Mouse (Mus musculus) midbrain, postnatal 0 days (tissue): ENCODE data around the gene Chd1. TPM values are rescaled to one million over a fixed set of nuclear protein-coding genes. Genes with fewer than 3 reads are reported as not detected.

Experiments
- ATAC-seq: fragments of 200-750 bp; cut with Nextera tagmentation; 2 replicates; pipeline ENCODE4 v1.8.0; 2017; ENCODE audit warnings: moderate number of reproducible peaks, mild to moderate bottlenecking, moderate TSS enrichment, moderate library complexity; ENCODE audit not compliant: low FRiP score
- DNase-seq: peaks from one replicate; pipeline ENCODE4 v3.0.0-alpha.2; 2015; ENCODE audit warnings: low spot score
- H3K27ac ChIP-seq: fragments of 300-500 bp; sonication (generic); 2 replicates; pipeline ENCODE4 v1.5.1; 2014; ENCODE audit warnings: low read depth, mild to moderate bottlenecking, low read length, mixed read lengths
- H3K27me3 ChIP-seq: fragments of 300-500 bp; sonication (generic); 2 replicates; pipeline ENCODE4 v1.6.1; 2014; ENCODE audit warnings: low read length, control low read depth, mixed read lengths; ENCODE audit not compliant: insufficient read depth
- H3K36me3 ChIP-seq: fragments of 300-500 bp; sonication (generic); 2 replicates; pipeline ENCODE4 v1.6.1; 2014; ENCODE audit warnings: low read length, control low read depth, mixed read lengths; ENCODE audit not compliant: insufficient read depth
- H3K4me1 ChIP-seq: fragments of 300-500 bp; sonication (generic); 2 replicates; pipeline ENCODE4 v1.6.1; 2014; ENCODE audit warnings: mild to moderate bottlenecking, control low read depth, antibody characterized with exemption, low read length, mixed read lengths; ENCODE audit not compliant: insufficient read depth
- H3K4me2 ChIP-seq: fragments of 300-500 bp; sonication (generic); 2 replicates; pipeline ENCODE4 v1.6.1; 2014; ENCODE audit warnings: low read depth, mild to moderate bottlenecking, low read length, mixed read lengths; ENCODE audit not compliant: poor library complexity, severe bottlenecking
- H3K4me3 ChIP-seq: fragments of 300-500 bp; sonication (generic); 2 replicates; pipeline ENCODE4 v1.5.1; 2014; ENCODE audit warnings: low read depth, mild to moderate bottlenecking, low read length, moderate library complexity
- H3K9ac ChIP-seq: fragments of 300-500 bp; sonication (generic); replicated peaks from 2 replicates; pipeline ENCODE4 v1.6.1; 2014; ENCODE audit warnings: mild to moderate bottlenecking, low read length, moderate library complexity, mixed read lengths; ENCODE audit not compliant: poor library complexity, severe bottlenecking
- H3K9me3 ChIP-seq: fragments of 300-500 bp; sonication (generic); 2 replicates; pipeline ENCODE4 v1.6.1; 2016; ENCODE audit warnings: low read length, control low read depth
- CTCF ChIP-seq: IDR thresholded peaks from 2 replicates; pipeline ENCODE4 v1.5.1; 2016; ENCODE audit warnings: antibody characterized with exemption, mild to moderate bottlenecking
- WGBS: fragments of 180-500 bp; shearing (Covaris S2); extraction: QIAGEN DNeasy Blood & Tissue Kit; methylation state at CpG from one replicate; pipeline ENCODE4 v1.1.7; 2014; 5-methylcytosine and 5-hydroxymethylcytosine counted together
- polyA plus RNA-seq: library from polyadenylated mRNA; unstranded; fragments of >200 nt; fragmentation: Nextera tagmentation; extraction: Ambion mirVana; gene quantifications from 2 replicates; pipeline ENCODE4 v1.2.1, GENCODE M21; 2015
- total RNA-seq: library from RNA; depleted of rRNA; stranded (reverse); fragments of >200 nt; gene quantifications from 2 replicates; pipeline ENCODE4 v1.2.3, GENCODE M21; 2014; rRNA removed

Gene Chd1
- total RNA-seq (12.3 and 12.9 TPM in 2 replicates), polyA plus RNA-seq (10.4 and 13.1 TPM in 2 replicates)

- WGBS = under 1% methylated on average over 76 of the region's 124 CpGs
- TF ChIP-seq CTCF = 0 out of 2 replicates have a peak, but pooled peaks have one; percentile 9
Observed at GRCm38 (mm10) chr17:15704475-15705300, at the start of gene Chd1. Gene Chd1, plus strand, starts transcription at chr17:15704967.

DNA sequence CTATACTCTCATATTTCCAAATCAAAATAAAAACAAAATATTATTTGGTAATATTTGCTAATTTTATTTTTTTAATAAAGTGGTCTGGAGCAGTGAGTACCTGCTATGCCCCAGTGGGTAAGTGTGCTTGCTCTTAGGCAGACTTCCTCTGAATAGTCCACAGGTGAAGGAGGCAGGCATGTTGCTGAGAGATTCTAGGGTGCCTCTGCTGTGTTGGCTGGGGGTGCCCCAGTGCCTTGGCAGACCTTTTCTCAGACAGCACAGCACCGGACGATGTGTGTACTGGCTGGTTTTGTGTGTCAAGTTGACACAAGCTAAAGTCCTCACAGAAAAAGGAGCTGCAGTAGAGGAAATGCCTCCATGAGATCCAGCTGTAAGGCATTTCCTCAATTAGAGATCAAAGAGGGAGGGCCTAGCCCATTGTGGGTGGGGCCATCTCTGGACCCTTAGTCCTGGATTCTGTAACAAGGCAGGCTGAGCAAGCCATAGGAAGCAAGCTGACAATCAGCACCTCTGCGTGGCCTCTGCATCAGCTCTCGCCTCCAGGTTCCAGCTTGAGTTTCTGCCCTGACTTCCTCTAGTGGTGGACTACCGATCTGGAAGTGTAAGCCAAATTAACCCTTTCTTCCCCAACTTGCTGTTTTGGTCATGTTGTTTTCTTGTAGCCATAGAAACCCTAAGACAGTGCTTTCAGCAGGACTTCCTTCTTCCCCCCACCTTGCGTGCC is 47.7 kb upstream of the Chd1 start:
- Histone ChIP-seq H3K4me1 (no peaks in the 10 kb centered on the region), H3K4me2 (no peak overlapping the region), H3K9ac (no peak overlapping the region), H3K36me3 (no peaks in the 10 kb centered on the region), H3K4me3 (no peak overlapping the region), H3K27ac (no peak overlapping the region), H3K27me3 (no peaks in the 10 kb centered on the region), H3K9me3 (no peaks in the 10 kb centered on the region)
- no peak; the same call in 1 of the 2 replicates for ATAC-seq
- WGBS = 30% methylated on average over 6 of the region's 6 CpGs
- DNase-seq = peak; percentile 9
- peak; percentile 25 for TF ChIP-seq CTCF

More at GRCm38 (mm10) chr17:15704475-15705300, at the start of gene Chd1:
- Histone ChIP-seq H3K4me3 (peak within 1 kb of the TSS; percentile 91), H3K4me2 (peak within 1 kb of the TSS; percentile 99), H3K4me1 (0 out of 2 replicates have a peak, but pooled peaks cover 4% of the 10 kb centered on the region), H3K27me3 (no peaks in the 10 kb centered on the region), H3K27ac (peak within 1 kb of the TSS; percentile 89), H3K36me3 (no peaks in the 10 kb centered on the region), H3K9me3 (no peaks in the 10 kb centered on the region), H3K9ac (peak within 1 kb of the TSS; percentile 87)
- ATAC-seq (peak; percentile 97), DNase-seq (peak; percentile 92)

- Histone ChIP-seq H3K36me3 (no peaks in the 10 kb centered on the region), H3K4me2 (no peak overlapping the region), H3K27ac (no peak overlapping the region), H3K4me1 (no peaks in the 10 kb centered on the region), H3K27me3 (no peaks in the 10 kb centered on the region), H3K4me3 (no peak overlapping the region), H3K9me3 (no peaks in the 10 kb centered on the region), H3K9ac (no peak overlapping the region)
- no peak for TF ChIP-seq CTCF
- DNase-seq = peak; percentile 4
- ATAC-seq = no peak
- WGBS = 68% methylated on average over 5 of the region's 5 CpGs
Observed at GRCm38 (mm10) chr17:15672870-15673269, 31.9 kb upstream of the Chd1 start.

DNA sequence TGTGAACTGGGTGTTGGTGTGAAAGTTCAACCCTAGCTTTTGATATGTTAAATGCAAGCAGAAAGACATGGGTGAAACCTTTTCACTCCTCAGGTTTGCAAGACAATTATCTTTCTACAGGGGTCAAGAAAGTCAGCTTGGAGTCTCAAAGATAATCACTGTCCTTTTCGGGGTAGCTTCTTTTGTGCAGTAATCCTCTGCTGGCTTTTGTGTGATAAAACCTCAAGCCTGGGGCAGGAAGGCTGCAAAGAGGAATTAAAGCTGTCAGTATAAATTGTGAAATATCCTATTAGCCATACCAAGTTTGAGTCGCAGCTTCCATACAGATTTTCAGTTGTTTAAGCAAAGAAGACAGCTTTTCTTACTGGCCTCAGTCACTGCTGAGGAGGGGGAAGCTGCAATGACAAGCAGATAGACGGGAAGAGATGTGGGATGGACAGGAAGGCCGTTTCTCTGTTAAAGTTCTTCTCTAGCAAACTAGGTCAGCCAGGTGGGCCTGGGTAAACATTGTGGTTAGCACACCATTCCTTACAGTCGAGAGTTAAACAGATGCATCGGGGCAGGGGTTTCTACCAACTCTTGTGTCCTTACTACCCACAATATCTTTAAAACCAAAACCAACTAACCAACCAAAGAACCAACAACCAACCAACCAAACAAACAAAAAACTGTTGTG is 26.7 kb upstream of the Chd1 start:
- 11% methylated on average over 6 of the region's 6 CpGs for WGBS
- no peak for ATAC-seq

DNA sequence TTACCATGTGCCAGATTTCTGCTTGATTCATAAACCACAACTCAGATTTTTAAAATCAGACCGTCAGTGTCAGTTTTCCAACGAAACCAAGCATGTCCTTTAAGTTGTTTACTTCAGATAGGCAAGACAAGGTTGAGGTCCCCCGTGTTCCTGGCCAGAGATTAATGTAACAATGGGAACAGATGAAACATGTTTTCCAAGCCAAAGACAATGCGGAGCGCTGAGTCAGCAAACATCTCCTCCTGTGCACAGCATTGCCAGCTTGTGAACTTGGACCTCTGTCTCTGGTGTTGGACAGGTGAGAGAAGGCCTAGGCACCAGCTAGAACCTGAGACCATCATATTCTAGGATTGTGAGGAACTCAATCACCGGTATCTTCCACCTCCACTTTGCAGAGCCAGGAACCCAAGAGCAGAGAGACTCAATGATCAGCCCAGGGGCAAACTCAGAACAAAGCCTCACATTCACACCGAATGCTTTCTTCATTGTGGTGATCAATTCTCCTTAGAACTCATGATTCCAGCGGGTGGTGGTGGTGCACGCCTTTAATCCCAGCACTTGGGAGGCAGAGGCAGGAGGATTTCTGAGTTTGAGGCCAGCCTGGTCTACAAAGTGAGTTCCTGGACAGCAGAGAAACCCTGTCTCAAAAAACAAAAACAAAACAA is 24.7 kb upstream of the Chd1 start:
- no peak for DNase-seq
- H3K4me1 ChIP-seq = no peaks in the 10 kb centered on the region
- H3K36me3 ChIP-seq = peaks cover 3% of the 10 kb centered on the region; the same call in 1 of the 2 replicates
- no peak overlapping the region for H3K4me2 ChIP-seq
- no peak for TF ChIP-seq CTCF
- ATAC-seq = no peak
- WGBS = 92% methylated on average over 9 of the region's 9 CpGs
- H3K9ac ChIP-seq = no peak overlapping the region
- no peaks in the 10 kb centered on the region for H3K9me3 ChIP-seq
- no peak overlapping the region for H3K27ac ChIP-seq
- no peaks in the 10 kb centered on the region for H3K27me3 ChIP-seq
- no peak overlapping the region for H3K4me3 ChIP-seq

More for the DNA sequence above, 26.7 kb upstream of the Chd1 start:
- Histone ChIP-seq H3K27ac (no peak overlapping the region), H3K9ac (no peak overlapping the region), H3K27me3 (no peaks in the 10 kb centered on the region), H3K4me1 (no peaks in the 10 kb centered on the region), H3K9me3 (no peaks in the 10 kb centered on the region), H3K4me3 (no peak overlapping the region), H3K36me3 (peaks cover 3% of the 10 kb centered on the region; the same call in 1 of the 2 replicates), H3K4me2 (no peak overlapping the region)
- no peak for DNase-seq
- TF ChIP-seq CTCF = no peak
